ENCODE assay signal across 10 mouse cellular contexts in the genomic region with DNA sequence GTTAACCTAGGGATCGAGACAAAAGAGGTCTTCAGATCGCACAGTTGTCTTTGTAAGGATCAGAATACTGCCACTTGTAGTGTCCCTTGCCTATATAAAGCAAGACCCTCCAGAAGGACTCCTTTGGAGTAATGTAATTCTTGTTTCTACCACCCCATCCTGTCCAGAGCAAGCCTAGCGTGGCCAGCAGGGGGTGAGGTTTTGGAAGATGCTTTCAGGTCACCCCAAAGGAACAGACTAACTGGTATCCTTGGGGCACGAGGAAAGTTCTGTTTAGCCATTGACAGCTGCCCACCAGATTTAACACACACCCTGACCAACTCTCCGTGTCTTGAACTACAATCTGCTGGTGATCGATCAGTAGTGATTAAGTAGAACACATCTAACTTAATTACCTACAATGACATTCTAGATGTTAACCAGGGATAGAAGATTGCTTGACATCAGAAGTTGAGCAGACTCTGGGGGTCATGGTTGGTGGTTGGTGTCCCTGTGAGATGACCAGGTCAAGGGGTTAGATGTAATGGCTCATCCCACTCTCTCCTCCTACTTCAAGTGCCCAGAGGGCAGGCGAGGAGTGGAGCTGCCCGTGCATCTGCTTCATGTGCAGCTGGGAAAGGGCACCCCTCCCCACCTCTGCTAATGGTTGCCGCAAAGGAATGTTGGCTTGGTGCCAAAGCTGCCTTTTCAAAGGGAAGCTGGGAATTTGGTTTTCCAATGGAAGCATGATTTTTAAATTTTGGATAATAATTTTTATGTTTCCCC. TPM values are rescaled to one million over a fixed set of nuclear protein-coding genes. Genes with fewer than 3 reads are reported as not detected.
A peak's percentile ranks its signal among the peaks of the same experiment; 100 is the strongest.
DNase-seq lines count a peak whose midpoint lies in the region; ATAC-seq lines count a peak whose summit lies in the region.
"Had no signal": no experiment of that assay in that cellular context is flagged by ENCODE, and none has a peak within 500 bp of the region (broad histone marks: within the 10 kb centered on the region; RNA-seq: fewer than 3 reads in every experiment).

No protein-coding gene starts in this region.

- no peak overlapping the region for H3K9ac ChIP-seq in intestine, embryonic 14.5 days (ENCODE audit: low read length)
- H3K9ac ChIP-seq in intestine, embryonic 15.5 days = no peak overlapping the region

- no peak overlapping the region for H3K4me3 ChIP-seq in intestine, embryonic 14.5 days (ENCODE audit: low read depth, low read length)
- no peak overlapping the region for H3K4me3 ChIP-seq in intestine, embryonic 15.5 days (replicated peaks)
- no peak overlapping the region for H3K4me3 ChIP-seq in embryonic facial prominence, embryonic 10.5 days

- 39% methylated on average over 9 of the region's 9 CpGs for WGBS in intestine, embryonic 14.5 days
- WGBS in intestine, embryonic 15.5 days = 42% methylated on average over 9 of the region's 9 CpGs
- 62% methylated on average over 9 of the region's 9 CpGs for WGBS in embryonic facial prominence, embryonic 10.5 days

- H3K27me3 ChIP-seq in intestine, embryonic 14.5 days (replicated peaks; ENCODE audit: control insufficient read depth, insufficient read depth, low read length) = no peaks in the 10 kb centered on the region
- H3K27me3 ChIP-seq in intestine, embryonic 15.5 days (replicated peaks) = no peaks in the 10 kb centered on the region
- no peaks in the 10 kb centered on the region for H3K27me3 ChIP-seq in embryonic facial prominence, embryonic 10.5 days (replicated peaks; ENCODE audit: low read depth, poor library complexity, severe bottlenecking)
- H3K27me3 ChIP-seq: Patski had no signal

- H3K4me1 ChIP-seq in intestine, embryonic 14.5 days (replicated peaks; ENCODE audit: control insufficient read depth, insufficient read depth, low read length) = peaks cover 47% of the 10 kb centered on the region
- peaks cover 45% of the 10 kb centered on the region for H3K4me1 ChIP-seq in intestine, embryonic 15.5 days (replicated peaks)
- H3K4me1 ChIP-seq in embryonic facial prominence, embryonic 10.5 days = peaks cover 78% of the 10 kb centered on the region

- H3K27ac ChIP-seq in intestine, embryonic 14.5 days (ENCODE audit: low read depth) = no peak overlapping the region
- no peak overlapping the region for H3K27ac ChIP-seq in intestine, embryonic 15.5 days
- no peak overlapping the region for H3K27ac ChIP-seq in embryonic facial prominence, embryonic 10.5 days (replicated peaks)

- H3K36me3 ChIP-seq in intestine, embryonic 14.5 days (ENCODE audit: control insufficient read depth, insufficient read depth, low read length) = no peaks in the 10 kb centered on the region
- H3K36me3 ChIP-seq in intestine, embryonic 15.5 days = no peaks in the 10 kb centered on the region
- H3K36me3 ChIP-seq in embryonic facial prominence, embryonic 10.5 days (replicated peaks) = no peaks in the 10 kb centered on the region

- peak; percentile 60 for DNase-seq in intestine, embryonic 14.5 days (ENCODE audit: low spot score)
- peak; percentile 10 for DNase-seq in NIH3T3 (ENCODE audit: low read depth)
- peak; percentile 45 for DNase-seq in embryonic facial prominence, embryonic 10.5 days (ENCODE audit: low spot score)
- peak; percentile 58 to 72 for DNase-seq in kidney, postnatal 4 days
- no peak for DNase-seq in B cell, adult 2 months
- DNase-seq in spleen, postnatal 36 days (ENCODE audit: low spot score in 2 of 2) = no peak
- DNase-seq in cerebellum, adult 9-10 months = no peak

- no peaks in the 10 kb centered on the region for H3K9me3 ChIP-seq in intestine, embryonic 14.5 days (ENCODE audit: control insufficient read depth, low read length)
- no peaks in the 10 kb centered on the region for H3K9me3 ChIP-seq in intestine, embryonic 15.5 days
- no peaks in the 10 kb centered on the region for H3K9me3 ChIP-seq in embryonic facial prominence, embryonic 10.5 days

- ATAC-seq in intestine, embryonic 14.5 days (replicated peaks; ENCODE audit: low FRiP score, low TSS enrichment, low read depth) = no peak
- ATAC-seq in intestine, embryonic 15.5 days = no peak
- ATAC-seq: Patski had no signal

- 0 out of 2 replicates have a peak overlapping the region, but pooled peaks have one; percentile 3 for H3K4me2 ChIP-seq in intestine, embryonic 14.5 days (ENCODE audit: low read length)
- no peak overlapping the region for H3K4me2 ChIP-seq in intestine, embryonic 15.5 days (replicated peaks)

RNA-seq across cellular contexts. Expression of gene Mboat2, which starts 10.6 kb away (rescaled TPM):
- 31.6 and 37.7 TPM in 2 replicates for polyA plus RNA-seq in intestine, embryonic 14.5 days (2014; fragmentation: Nextera tagmentation; extraction: Ambion mirVana)
- 22.2 and 26.1 TPM in 2 replicates for polyA plus RNA-seq in intestine, embryonic 15.5 days (2015; fragmentation: Nextera tagmentation; extraction: Ambion mirVana)
- 45.0 and 45.7 TPM in 2 replicates for polyA plus RNA-seq in embryonic facial prominence, embryonic 10.5 days (2016; fragmentation: Nextera tagmentation; extraction: Ambion mirVana)
- polyA plus RNA-seq: liver, adult 2 months had no signal

Comparison
In these comparisons a context has a peak if more than half of its experiments do, and no peak if none do; other contexts are left out.
1. DNase-seq: peak in intestine, embryonic 14.5 days (single experiment), NIH3T3 (single experiment), embryonic facial prominence, embryonic 10.5 days (single experiment) and kidney, postnatal 4 days (2 of 2); none in B cell, adult 2 months (0 of 2), spleen, postnatal 36 days (0 of 2) and cerebellum, adult 9-10 months (single experiment).